Mouse (Mus musculus): ENCODE measurements around the gene Ccdc141.

DNA sequence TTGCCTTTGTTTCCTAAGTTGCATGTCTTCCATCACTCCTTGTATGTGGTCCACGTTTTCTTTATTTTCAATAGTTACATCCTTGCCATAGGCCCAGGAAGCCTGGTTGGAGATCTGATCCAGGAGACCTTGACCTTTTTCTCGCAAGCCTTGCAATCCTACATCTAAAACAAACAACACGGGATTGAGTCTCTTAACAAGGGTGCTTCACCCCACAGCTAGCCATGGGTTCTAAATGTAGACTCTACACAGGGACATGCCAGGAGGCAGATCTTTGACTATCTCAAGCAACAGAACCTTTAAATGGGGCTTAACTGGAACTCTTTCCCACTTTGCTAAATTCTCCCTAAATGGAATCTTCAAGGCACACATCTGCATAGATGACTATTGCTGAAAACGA is 26.4 kb upstream of the Ccdc141 start:
- TF ChIP-seq CTCF (IDR thresholded peaks at IDR 0.05; ENCODE audit: extremely low read depth, insufficient read length, insufficient replicate concordance, low read depth, low read length) (no peak), POLR2A (IDR thresholded peaks at IDR 0.05; ENCODE audit: low read depth, low read length) (no peak)
